In genomic region chr11:70731178-70731577, GRCm38 (mm10) we compare ENCODE assay signal across 12 mouse cellular contexts. TPM values are rescaled to one million over a fixed set of nuclear protein-coding genes. Genes with fewer than 3 reads are reported as not detected.
A peak's percentile ranks its signal among the peaks of the same experiment; 100 is the strongest.
DNase-seq lines count a peak whose midpoint lies in the region; ATAC-seq and TF ChIP-seq lines count a peak whose summit lies in the region.
"Had no signal": no experiment of that assay in that cellular context is flagged by ENCODE, and none has a peak within 500 bp of the region (broad histone marks: within the 10 kb centered on the region; RNA-seq: fewer than 3 reads in every experiment).

No protein-coding gene starts in this region.

- TF ChIP-seq CTCF in lung, adult 2 months (IDR thresholded peaks at IDR 0.05; ENCODE audit: insufficient read depth, low read length), result no peak

- H3K27me3 ChIP-seq in midbrain, embryonic 16.5 days (ENCODE audit: control insufficient read depth, insufficient read depth, low read depth, low read length), result no peaks in the 10 kb centered on the region
- H3K27me3 ChIP-seq in midbrain, embryonic 10.5 days (ENCODE audit: low read depth, poor library complexity, severe bottlenecking), result no peaks in the 10 kb centered on the region

- H3K9ac ChIP-seq in midbrain, embryonic 16.5 days (ENCODE audit: low read depth, low read length), result no peak overlapping the region
- H3K9ac ChIP-seq: liver, embryonic 15.5 days had no signal

- DNase-seq in frontal cortex, postnatal 25 days (ENCODE audit: low spot score in 2 of 2), result no peak
- no peak for DNase-seq in midbrain, embryonic 10.5 days (ENCODE audit: low spot score)
- peak; percentile 52 to 58 for DNase-seq in layer of hippocampus, postnatal 10 days (ENCODE audit: low spot score in 2 of 2)
- DNase-seq in right cerebral cortex, postnatal 36 days (ENCODE audit: low spot score in 2 of 2), result peak; percentile 39 to 58
- DNase-seq in lung, adult 2 months, result no peak

- peak overlapping the region; percentile 26; the same call in 1 of the 2 replicates for H3K27ac ChIP-seq in midbrain, embryonic 16.5 days (ENCODE audit: low read length)
- no peak overlapping the region for H3K27ac ChIP-seq in midbrain, embryonic 10.5 days (replicated peaks)
- H3K27ac ChIP-seq: liver, embryonic 15.5 days had no signal

- 56% methylated on average over 5 of the region's 5 CpGs for WGBS in midbrain, embryonic 16.5 days
- WGBS in midbrain, embryonic 10.5 days, result 70% methylated on average over 5 of the region's 5 CpGs
- WGBS in lung, adult 2 months, result 53% methylated on average over 5 of the region's 5 CpGs

- TF ChIP-seq POLR2A in lung, adult 2 months (IDR thresholded peaks at IDR 0.05; ENCODE audit: borderline replicate concordance, extremely low read depth, low read depth, low read length), result no peak

- H3K4me2 ChIP-seq in midbrain, embryonic 16.5 days (ENCODE audit: low read length), result no peak overlapping the region
- H3K4me2 ChIP-seq: liver, embryonic 15.5 days had no signal

- peak; percentile 83 for ATAC-seq in frontal cortex, adult (ENCODE audit: low TSS enrichment)
- ATAC-seq in midbrain, embryonic 16.5 days, result no peak
- ATAC-seq in activated CD4-positive, CD25-positive, alpha-beta regulatory T cell, adult 4 months, result no peak
- ATAC-seq: CD4-positive, CD25-positive, alpha-beta regulatory T cell, adult 4 months had no signal

- H3K4me3 ChIP-seq in midbrain, embryonic 16.5 days (ENCODE audit: low read depth, low read length), result no peak overlapping the region
- no peak overlapping the region for H3K4me3 ChIP-seq in midbrain, embryonic 10.5 days
- H3K4me3 ChIP-seq in lung, adult 2 months (replicated peaks; ENCODE audit: extremely low read depth, low read depth, low read length), result no peak overlapping the region
- H3K4me3 ChIP-seq: erythroblast, embryonic 14.5 days; liver, embryonic 15.5 days had no signal

- H3K36me3 ChIP-seq in midbrain, embryonic 16.5 days (ENCODE audit: control insufficient read depth, insufficient read depth, low read length), result peaks cover 19% of the 10 kb centered on the region
- peaks cover 34% of the 10 kb centered on the region for H3K36me3 ChIP-seq in midbrain, embryonic 10.5 days

- no peaks in the 10 kb centered on the region for H3K9me3 ChIP-seq in midbrain, embryonic 16.5 days (replicated peaks; ENCODE audit: control insufficient read depth, low read length, poor library complexity, severe bottlenecking)
- H3K9me3 ChIP-seq in midbrain, embryonic 10.5 days (replicated peaks), result no peaks in the 10 kb centered on the region
- H3K9me3 ChIP-seq: liver, embryonic 15.5 days had no signal

- H3K4me1 ChIP-seq in midbrain, embryonic 16.5 days (ENCODE audit: control insufficient read depth, insufficient read depth, low read length), result no peaks in the 10 kb centered on the region
- no peaks in the 10 kb centered on the region for H3K4me1 ChIP-seq in midbrain, embryonic 10.5 days
- H3K4me1 ChIP-seq in lung, adult 2 months (ENCODE audit: control insufficient read depth, insufficient read depth, low read length), result no peaks in the 10 kb centered on the region

RNA-seq across cellular contexts. Expression of gene Kif1c, which starts 30.8 kb away (rescaled TPM):
- 1.3 and 1.5 TPM in 2 replicates for polyA plus RNA-seq in midbrain, embryonic 16.5 days (2015; fragmentation: Nextera tagmentation; extraction: Ambion mirVana)
- 1.8 and 2.0 TPM in 2 replicates for polyA plus RNA-seq in midbrain, embryonic 10.5 days (2016; fragmentation: Nextera tagmentation; extraction: Ambion mirVana)
- total RNA-seq in layer of hippocampus, postnatal 10 days (2021), result 10 to 100 TPM; 55.9 to 59.9 TPM
- 78.2 and 103 TPM in 2 replicates for polyA plus RNA-seq in lung, adult 2 months (2012; rRNA removed)
- 1 to 10 TPM; 1.5 TPM for polyA plus RNA-seq in activated CD4-positive, CD25-positive, alpha-beta regulatory T cell, adult 4 months (2017; shearing (Covaris generic))

RNA-seq across cellular contexts. Expression of gene Inca1, which starts 31.2 kb away (rescaled TPM):
- polyA plus RNA-seq in midbrain, embryonic 16.5 days (2015; fragmentation: Nextera tagmentation; extraction: Ambion mirVana), result 1.2 and 1.5 TPM in 2 replicates
- 1.00 and 1.3 TPM in 2 replicates for polyA plus RNA-seq in midbrain, embryonic 10.5 days (2016; fragmentation: Nextera tagmentation; extraction: Ambion mirVana)
- total RNA-seq in layer of hippocampus, postnatal 10 days (2021), result 1 to 10 TPM; 1.4 to 1.8 TPM
- 1.6 and 2.0 TPM in 2 replicates for polyA plus RNA-seq in lung, adult 2 months (2012; rRNA removed)
- under 1 TPM in 1 of 2 experiments, not detected in 1; 0.63 TPM for polyA plus RNA-seq in activated CD4-positive, CD25-positive, alpha-beta regulatory T cell, adult 4 months (2017; shearing (Covaris generic))
- total RNA-seq: granulocyte monocyte progenitor cell, adult 5-6 weeks had no signal
- polyA plus RNA-seq: erythroblast, embryonic 14.5 days had no signal

RNA-seq across cellular contexts. Expression of gene Zfp3, which starts 32.8 kb away (rescaled TPM):
- 14.6 and 17.4 TPM in 2 replicates for polyA plus RNA-seq in midbrain, embryonic 16.5 days (2015; fragmentation: Nextera tagmentation; extraction: Ambion mirVana)
- polyA plus RNA-seq in midbrain, embryonic 10.5 days (2016; fragmentation: Nextera tagmentation; extraction: Ambion mirVana), result 6.9 and 10.2 TPM in 2 replicates
- total RNA-seq in layer of hippocampus, postnatal 10 days (2021), result 10 to 100 TPM; 16.2 to 17.4 TPM
- polyA plus RNA-seq in lung, adult 2 months (2012; rRNA removed), result 1.4 and 2.3 TPM in 2 replicates
- polyA plus RNA-seq in activated CD4-positive, CD25-positive, alpha-beta regulatory T cell, adult 4 months (2017; shearing (Covaris generic)), result 1 to 10 TPM; 3.9 to 5.4 TPM

RNA-seq across cellular contexts. Expression of gene Camta2, which starts 43.3 kb away (rescaled TPM):
- 22.1 and 22.4 TPM in 2 replicates for polyA plus RNA-seq in midbrain, embryonic 16.5 days (2015; fragmentation: Nextera tagmentation; extraction: Ambion mirVana)
- 9.8 and 12.4 TPM in 2 replicates for polyA plus RNA-seq in midbrain, embryonic 10.5 days (2016; fragmentation: Nextera tagmentation; extraction: Ambion mirVana)
- 100 to 1,000 TPM; 183 to 189 TPM for total RNA-seq in layer of hippocampus, postnatal 10 days (2021)
- 33.1 and 35.7 TPM in 2 replicates for polyA plus RNA-seq in lung, adult 2 months (2012; rRNA removed)
- polyA plus RNA-seq in activated CD4-positive, CD25-positive, alpha-beta regulatory T cell, adult 4 months (2017; shearing (Covaris generic)), result 10 to 100 TPM; 11.3 to 14.0 TPM

Comparison
In these comparisons a context has a peak if more than half of its experiments do, and no peak if none do; other contexts are left out.
1. DNase-seq: peak in layer of hippocampus, postnatal 10 days (2 of 2) and right cerebral cortex, postnatal 36 days (2 of 2); none in frontal cortex, postnatal 25 days (0 of 2), midbrain, embryonic 10.5 days (single experiment) and lung, adult 2 months (single experiment).
2. RNA of gene Kif1c, which starts 30.8 kb away (polyA plus RNA-seq): 78.2 to 103 TPM in lung, adult 2 months; 1.8 to 2.0 TPM in midbrain, embryonic 10.5 days, 1.5 TPM in activated CD4-positive, CD25-positive, alpha-beta regulatory T cell, adult 4 months and 1.3 to 1.5 TPM in midbrain, embryonic 16.5 days; every median in the first group is over 10 times any median in the second.